Mouse (Mus musculus): ENCODE measurements around the gene Dlk2. TPM values are rescaled to one million over a fixed set of nuclear protein-coding genes. Genes with fewer than 3 reads are reported as not detected.

Gene Dlk2
- polyA plus RNA-seq, 1 experiment from 2014 or later = 14.5 TPM

DNA sequence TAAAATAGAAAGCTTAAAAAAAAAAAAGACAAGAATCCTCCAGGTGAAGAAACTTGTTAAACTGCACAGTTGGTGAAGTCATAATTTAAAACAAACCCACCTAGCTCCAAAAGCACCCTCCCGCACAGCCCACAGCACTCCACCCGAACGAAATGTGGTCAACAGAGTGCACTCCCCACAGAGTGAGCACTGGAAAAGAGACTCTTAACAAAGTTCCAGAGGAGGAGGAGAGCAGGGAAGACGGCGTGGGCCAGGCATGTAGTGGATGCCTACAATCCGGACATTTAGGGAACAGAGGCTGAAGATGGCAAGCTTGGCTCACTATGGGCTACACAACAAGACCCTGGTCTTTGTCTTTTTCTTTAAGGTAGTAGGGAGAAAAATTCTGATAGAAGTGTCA lies 22.2 kb upstream of the Dlk2 start:
- no peak for ATAC-seq (ENCODE audit: insufficient number of reproducible peaks, low FRiP score, low TSS enrichment, low read depth)
- Histone ChIP-seq H3K4me1 (peaks cover 37% of the 10 kb centered on the region), H3K27me3 (no peaks in the 10 kb centered on the region), H3K36me3 (peaks cover 47% of the 10 kb centered on the region), H3K4me2 (no peak overlapping the region), H3K9me3 (no peaks in the 10 kb centered on the region), H3K27ac (no peak overlapping the region), H3K4me3 (no peak overlapping the region), H3K9ac (no peak overlapping the region)
- 68% methylated on average over 6 of the region's 6 CpGs for WGBS

DNA sequence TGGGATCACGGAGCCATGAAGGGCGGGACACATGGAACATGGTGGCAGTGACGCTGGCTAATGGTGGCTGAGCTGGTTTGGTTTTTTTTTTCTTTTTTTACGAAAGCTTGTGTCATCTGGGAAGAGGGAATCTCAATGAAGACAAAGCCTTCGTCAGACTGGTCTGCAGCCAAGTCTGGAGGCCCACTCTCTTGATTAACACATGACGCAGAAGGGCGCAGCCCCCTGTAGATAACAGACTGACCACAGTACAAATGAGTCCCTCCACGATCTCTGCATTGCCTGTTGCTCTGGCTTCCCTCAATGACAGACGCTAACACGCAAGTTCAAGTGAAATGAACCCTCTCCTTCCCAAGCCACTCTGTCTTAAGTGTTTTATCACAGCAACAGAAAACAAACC lies 21.7 kb upstream of the Dlk2 start:
- Histone ChIP-seq H3K4me3 (no peak overlapping the region), H3K9ac (no peak overlapping the region), H3K36me3 (peaks cover 47% of the 10 kb centered on the region), H3K4me1 (peaks cover 34% of the 10 kb centered on the region), H3K4me2 (no peak overlapping the region), H3K27me3 (no peaks in the 10 kb centered on the region), H3K27ac (no peak overlapping the region), H3K9me3 (no peaks in the 10 kb centered on the region)
- 91% methylated on average over 10 of the region's 10 CpGs for WGBS
- ATAC-seq (ENCODE audit: insufficient number of reproducible peaks, low FRiP score, low TSS enrichment, low read depth) = no peak

DNA sequence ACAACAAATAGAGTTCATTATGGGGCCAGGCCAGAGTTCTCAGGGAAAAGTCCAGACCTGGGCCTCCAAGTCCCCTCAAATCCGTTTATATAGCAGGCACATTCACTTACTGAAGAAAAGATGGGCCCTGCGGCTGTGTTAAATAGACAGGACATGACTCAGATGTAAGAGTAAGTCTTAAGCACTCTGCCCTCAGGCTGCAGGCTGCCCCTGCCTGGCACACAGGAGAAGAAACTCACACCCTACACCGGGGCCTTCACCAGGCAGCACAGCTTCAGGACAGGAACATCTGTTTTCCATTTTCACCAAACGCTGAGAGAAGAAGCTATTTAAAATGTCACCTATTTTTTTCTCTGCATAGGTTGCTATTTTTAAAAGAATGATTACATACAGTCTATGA lies 19.6 kb upstream of the Dlk2 start:
- Histone ChIP-seq H3K9ac (no peak overlapping the region), H3K27ac (peak overlapping the region; percentile 67), H3K4me1 (peaks cover 50% of the 10 kb centered on the region), H3K4me3 (no peak overlapping the region), H3K4me2 (no peak overlapping the region), H3K9me3 (no peaks in the 10 kb centered on the region), H3K36me3 (peaks cover 33% of the 10 kb centered on the region), H3K27me3 (no peaks in the 10 kb centered on the region)
- 17% methylated on average over 4 of the region's 4 CpGs for WGBS
- no peak for ATAC-seq (ENCODE audit: insufficient number of reproducible peaks, low FRiP score, low TSS enrichment, low read depth)

DNA sequence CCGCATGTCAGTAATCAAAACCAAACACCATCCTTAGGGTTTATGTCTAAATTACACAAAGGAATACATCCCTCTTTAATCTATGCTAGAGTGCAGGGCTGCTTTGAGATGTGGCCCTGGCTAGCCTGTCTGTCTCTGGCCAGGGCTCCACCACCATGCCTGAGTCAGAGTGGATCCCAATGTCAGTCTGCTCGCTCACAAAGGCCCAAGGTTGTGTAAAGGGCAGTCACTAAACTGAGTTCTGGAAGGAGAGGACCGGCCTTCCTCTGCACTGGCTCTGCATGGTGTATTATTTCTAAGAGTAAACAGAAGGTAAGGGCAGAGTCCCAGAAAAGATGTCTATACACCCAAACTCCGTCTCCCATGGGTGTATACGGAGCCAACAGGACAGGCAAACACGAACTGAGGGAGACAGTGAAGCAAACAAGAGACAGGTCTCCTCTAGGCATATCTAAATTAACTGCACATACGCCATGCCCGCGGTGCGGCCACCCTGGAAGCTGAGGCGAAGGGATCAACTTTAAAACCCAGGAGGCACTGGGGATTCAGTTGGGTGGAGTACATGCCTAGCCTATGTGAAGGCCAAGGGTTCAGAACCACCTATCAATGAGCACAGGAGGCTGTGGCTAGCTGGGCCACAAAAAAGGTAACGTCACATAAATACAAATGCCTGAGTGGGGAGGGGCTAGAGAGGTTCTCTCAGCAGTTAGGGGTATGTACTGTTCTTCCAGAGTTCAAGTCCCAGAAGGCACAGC lies 19.0 kb upstream of the Dlk2 start:
- ATAC-seq (ENCODE audit: insufficient number of reproducible peaks, low FRiP score, low TSS enrichment, low read depth) = no peak
- H3K4me1 ChIP-seq = peaks cover 51% of the 10 kb centered on the region
- no peaks in the 10 kb centered on the region for H3K9me3 ChIP-seq
- no peak overlapping the region for H3K4me2 ChIP-seq
- H3K9ac ChIP-seq = no peak overlapping the region
- no peaks in the 10 kb centered on the region for H3K27me3 ChIP-seq
- peaks cover 30% of the 10 kb centered on the region for H3K36me3 ChIP-seq
- H3K27ac ChIP-seq = peak overlapping the region; percentile 67
- WGBS = 65% methylated on average over 12 of the region's 12 CpGs
- no peak overlapping the region for H3K4me3 ChIP-seq

DNA sequence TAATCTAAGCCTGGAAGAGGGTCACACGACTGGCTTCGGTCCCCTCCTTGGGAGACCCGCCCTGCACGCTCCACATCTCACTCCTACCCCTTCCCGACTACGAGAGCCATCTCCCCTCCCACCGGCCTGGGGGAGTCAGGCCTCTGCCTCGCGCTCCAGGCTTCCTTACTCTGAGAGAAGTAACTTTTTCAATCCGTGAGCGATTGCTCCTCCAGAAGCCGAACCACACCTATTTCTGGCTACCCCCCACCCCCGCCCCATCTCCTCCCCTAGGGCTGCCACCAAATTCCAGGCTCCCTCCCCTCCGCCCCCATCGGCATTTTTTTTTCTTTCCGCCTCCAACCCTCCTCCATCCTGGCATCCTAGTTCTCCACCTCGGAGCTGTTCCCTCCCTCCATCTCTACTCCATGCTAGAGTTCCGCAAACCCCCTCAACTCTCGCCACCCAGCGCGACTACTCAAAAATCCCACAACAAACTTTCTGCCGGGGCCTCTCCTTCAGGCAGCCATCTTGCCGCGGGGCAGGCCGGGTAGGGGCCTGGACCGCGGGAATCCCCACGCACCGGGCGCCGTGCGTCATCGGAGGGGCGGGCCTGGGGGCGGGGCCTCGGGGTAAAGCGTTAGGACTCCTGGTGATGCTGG lies 14.6 kb upstream of the Dlk2 start, which contains the start of gene Tjap1:
Gene Tjap1 (minus strand): TSS at position 544 of the 641 bp plus-strand sequence.
- peak within 1 kb of the TSS; percentile 82 for H3K4me2 ChIP-seq
- peak; percentile 92 for ATAC-seq (ENCODE audit: insufficient number of reproducible peaks, low FRiP score, low TSS enrichment, low read depth)
- H3K9me3 ChIP-seq = no peaks in the 10 kb centered on the region
- peak within 1 kb of the TSS; percentile 59 for H3K4me3 ChIP-seq
- no peaks in the 10 kb centered on the region for H3K27me3 ChIP-seq
- WGBS = under 1% methylated on average over 37 of the region's 37 CpGs
- peak within 1 kb of the TSS; percentile 94 for H3K27ac ChIP-seq
- peaks cover 41% of the 10 kb centered on the region for H3K4me1 ChIP-seq
- peak within 1 kb of the TSS; percentile 71 for H3K9ac ChIP-seq
- H3K36me3 ChIP-seq = peaks cover 19% of the 10 kb centered on the region

DNA sequence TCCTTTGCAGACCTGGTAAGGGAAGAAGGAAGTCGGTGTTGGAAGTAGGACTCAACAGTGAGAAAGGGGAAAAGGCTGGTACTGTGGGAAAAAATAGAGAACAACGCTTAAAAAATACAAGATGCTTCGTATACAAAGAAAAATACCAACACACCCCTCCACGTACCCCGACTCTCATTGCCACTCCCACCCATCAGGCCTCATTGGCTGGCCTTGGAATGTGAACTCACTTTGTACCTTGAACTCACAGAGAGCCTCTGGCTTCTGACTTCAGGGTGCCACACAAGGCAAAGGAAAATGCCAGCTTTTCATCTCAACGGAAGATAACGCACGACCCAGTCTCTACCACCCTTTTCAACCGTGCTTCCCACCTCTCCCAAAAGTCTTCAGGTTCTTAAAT lies 14.1 kb upstream of the Dlk2 start:
- Histone ChIP-seq H3K27ac (peak overlapping the region; percentile 94), H3K9me3 (no peaks in the 10 kb centered on the region), H3K27me3 (no peaks in the 10 kb centered on the region), H3K4me1 (peaks cover 42% of the 10 kb centered on the region), H3K36me3 (peaks cover 18% of the 10 kb centered on the region), H3K9ac (no peak overlapping the region), H3K4me3 (peak overlapping the region; percentile 59), H3K4me2 (peak overlapping the region; percentile 82)
- 20% methylated on average over 9 of the region's 9 CpGs for WGBS
- no peak for ATAC-seq (ENCODE audit: insufficient number of reproducible peaks, low FRiP score, low TSS enrichment, low read depth)

DNA sequence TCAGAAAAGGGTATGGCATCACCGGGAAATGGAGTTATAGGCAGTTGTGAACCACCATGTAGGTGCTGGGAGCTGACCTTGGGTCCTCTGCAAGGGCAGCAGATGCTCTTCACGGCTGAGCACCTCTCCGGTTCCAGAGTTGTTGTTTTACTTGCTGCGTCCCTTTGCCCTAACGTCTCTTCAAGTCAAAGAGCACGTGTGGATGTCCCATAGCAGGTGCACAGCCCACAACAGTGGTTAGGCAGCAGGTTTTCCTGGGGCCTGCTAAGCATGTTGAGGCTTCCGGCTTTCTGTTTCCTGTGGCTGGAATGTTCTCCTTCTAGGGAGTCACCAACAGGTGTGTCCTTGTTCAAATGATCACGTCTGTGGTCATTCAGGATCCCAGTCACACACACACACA lies 13.3 kb upstream of the Dlk2 start:
- H3K4me3 ChIP-seq = no peak overlapping the region
- peaks cover 35% of the 10 kb centered on the region for H3K4me1 ChIP-seq
- H3K9ac ChIP-seq = no peak overlapping the region
- peaks cover 16% of the 10 kb centered on the region for H3K36me3 ChIP-seq
- no peak overlapping the region for H3K4me2 ChIP-seq
- H3K27ac ChIP-seq = no peak overlapping the region
- WGBS = 80% methylated on average over 8 of the region's 8 CpGs
- no peaks in the 10 kb centered on the region for H3K9me3 ChIP-seq
- no peak for ATAC-seq (ENCODE audit: insufficient number of reproducible peaks, low FRiP score, low TSS enrichment, low read depth)
- no peaks in the 10 kb centered on the region for H3K27me3 ChIP-seq

DNA sequence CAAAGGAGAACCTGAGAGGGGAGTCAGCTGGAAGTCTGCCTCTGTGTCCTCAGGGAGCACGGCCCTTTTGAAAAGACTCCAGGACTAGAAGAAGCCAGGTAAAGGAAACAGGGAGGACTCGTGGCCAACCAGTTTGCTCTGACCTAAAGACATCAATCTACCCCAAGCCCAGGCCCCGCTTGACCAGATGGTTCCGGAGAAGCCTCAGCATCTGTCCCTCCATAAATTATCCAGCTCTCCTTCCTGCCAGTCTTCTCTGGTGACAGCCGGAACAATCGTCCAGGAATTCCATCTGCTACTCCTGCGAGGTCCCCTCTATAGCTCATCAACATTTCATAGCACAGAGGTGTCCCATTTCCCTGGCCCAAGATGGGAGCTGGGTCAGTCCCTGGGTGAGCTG lies 12.6 kb upstream of the Dlk2 start:
- Histone ChIP-seq H3K9ac (no peak overlapping the region), H3K4me2 (no peak overlapping the region), H3K9me3 (no peaks in the 10 kb centered on the region), H3K27ac (no peak overlapping the region), H3K36me3 (peaks cover 12% of the 10 kb centered on the region), H3K27me3 (no peaks in the 10 kb centered on the region), H3K4me1 (peaks cover 35% of the 10 kb centered on the region), H3K4me3 (no peak overlapping the region)
- no peak for ATAC-seq (ENCODE audit: insufficient number of reproducible peaks, low FRiP score, low TSS enrichment, low read depth)
- WGBS = 42% methylated on average over 7 of the region's 7 CpGs

DNA sequence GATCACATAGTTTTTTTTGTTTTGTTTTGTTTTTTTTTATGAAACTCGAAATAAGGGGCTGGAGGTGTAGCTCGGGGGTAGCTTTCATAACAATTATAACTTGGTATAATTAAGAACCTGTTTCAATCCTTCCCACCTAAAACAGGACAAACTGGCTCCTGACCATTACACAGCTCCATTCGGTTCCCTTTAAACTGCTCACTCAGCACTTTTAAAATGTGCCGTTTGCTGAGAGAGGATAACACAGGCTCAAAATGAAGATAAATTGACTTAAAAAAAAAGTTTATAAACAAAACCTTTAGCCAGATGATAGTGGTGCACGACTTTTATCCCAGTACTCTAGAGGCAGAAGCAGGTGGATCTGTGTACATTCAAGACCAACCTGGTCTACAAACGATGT lies 11.8 kb upstream of the Dlk2 start:
- ATAC-seq (ENCODE audit: insufficient number of reproducible peaks, low FRiP score, low TSS enrichment, low read depth) = no peak
- H3K27ac ChIP-seq = no peak overlapping the region
- no peak overlapping the region for H3K4me3 ChIP-seq
- no peak overlapping the region for H3K4me2 ChIP-seq
- WGBS = 60% methylated on average over 6 of the region's 6 CpGs
- H3K9ac ChIP-seq = no peak overlapping the region
- peaks cover 33% of the 10 kb centered on the region for H3K4me1 ChIP-seq
- H3K27me3 ChIP-seq = no peaks in the 10 kb centered on the region
- H3K9me3 ChIP-seq = no peaks in the 10 kb centered on the region
- H3K36me3 ChIP-seq = peaks cover 5% of the 10 kb centered on the region; the same call in 1 of the 2 replicates

DNA sequence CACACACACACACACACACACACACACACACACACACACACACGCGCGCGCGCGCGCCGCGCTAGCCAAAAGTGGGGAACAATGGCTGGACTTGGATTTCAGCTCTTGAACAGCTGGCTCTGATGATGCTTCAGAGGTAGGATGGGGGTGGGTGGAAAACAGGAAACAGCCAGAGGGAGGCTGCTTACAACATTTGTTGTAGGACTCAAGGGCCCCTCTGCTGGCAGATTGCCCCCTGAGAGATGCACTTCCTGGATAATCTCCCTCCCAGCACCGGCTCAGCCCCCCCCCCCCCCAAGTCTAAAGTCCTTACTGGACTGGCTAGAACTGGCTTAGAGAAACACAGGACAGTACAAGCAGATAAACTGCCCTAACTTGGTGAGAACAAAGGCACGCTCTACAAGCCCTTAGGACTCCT lies 9.5 kb upstream of the Dlk2 start:
- WGBS = 38% methylated on average over 11 of the region's 11 CpGs
- H3K4me1 ChIP-seq = peaks cover 15% of the 10 kb centered on the region
- no peaks in the 10 kb centered on the region for H3K36me3 ChIP-seq
- H3K9me3 ChIP-seq = no peaks in the 10 kb centered on the region
- ATAC-seq (ENCODE audit: insufficient number of reproducible peaks, low FRiP score, low TSS enrichment, low read depth) = peak; percentile 62
- peaks cover 5% of the 10 kb centered on the region for H3K27me3 ChIP-seq
- H3K27ac ChIP-seq = peak overlapping the region; percentile 39
- no peak overlapping the region for H3K4me2 ChIP-seq
- no peak overlapping the region for H3K9ac ChIP-seq
- H3K4me3 ChIP-seq = no peak overlapping the region

DNA sequence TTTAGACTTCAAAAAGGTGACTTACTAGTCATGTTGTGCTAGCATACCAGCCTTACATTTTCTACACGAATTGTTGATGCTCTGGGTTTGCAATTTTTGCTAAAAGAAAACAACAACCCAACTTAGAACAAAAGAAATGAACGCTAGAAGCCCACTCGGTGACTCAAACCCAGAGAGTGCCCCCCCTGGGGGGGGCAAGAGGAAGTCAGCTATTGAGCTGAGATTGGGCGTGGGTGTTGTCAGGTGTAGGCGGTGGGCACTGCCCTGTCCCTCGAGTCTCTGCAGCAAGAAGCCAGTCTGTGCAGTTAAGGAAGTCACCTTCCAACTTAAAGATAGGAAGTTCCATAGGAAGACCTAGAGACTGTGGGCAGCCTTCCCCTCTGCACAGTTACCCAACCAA lies 620 bp upstream of the Dlk2 start:
- peaks cover 22% of the 10 kb centered on the region for H3K4me1 ChIP-seq
- H3K27me3 ChIP-seq = peaks cover 60% of the 10 kb centered on the region
- H3K9me3 ChIP-seq = no peaks in the 10 kb centered on the region
- no peak overlapping the region for H3K4me2 ChIP-seq
- peak overlapping the region; percentile 64; the same call in 1 of the 2 replicates for H3K4me3 ChIP-seq
- H3K9ac ChIP-seq = no peak overlapping the region
- WGBS = 47% methylated on average over 6 of the region's 6 CpGs
- H3K36me3 ChIP-seq = no peaks in the 10 kb centered on the region
- H3K27ac ChIP-seq = no peak overlapping the region
- ATAC-seq (ENCODE audit: insufficient number of reproducible peaks, low FRiP score, low TSS enrichment, low read depth) = no peak

DNA sequence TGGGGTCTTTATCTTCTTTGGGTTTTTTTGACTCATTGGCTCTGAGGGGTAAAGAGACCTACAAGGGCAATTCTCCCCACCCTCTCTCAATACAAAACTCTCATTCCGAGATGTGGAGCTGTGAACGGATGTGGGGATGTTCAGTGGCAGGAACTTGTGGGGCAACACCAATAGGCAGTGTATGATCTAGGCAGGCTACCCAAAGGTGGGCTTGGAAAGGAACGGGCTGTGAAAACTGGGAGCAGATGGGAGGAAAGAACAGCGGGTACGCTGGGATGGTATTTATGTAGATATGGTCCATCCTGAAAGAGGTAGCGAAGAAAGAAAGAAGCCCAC lies 225 bp upstream of the Dlk2 start:
- 10% methylated on average over 6 of the region's 6 CpGs for whole genome bisulfite sequencing

More for the DNA sequence above, 225 bp upstream of the Dlk2 start:
- Histone ChIP-seq H3K27me3 (peaks cover 60% of the 10 kb centered on the region), H3K4me2 (peak overlapping the region; percentile 99), H3K4me1 (peaks cover 22% of the 10 kb centered on the region), H3K36me3 (no peaks in the 10 kb centered on the region), H3K9ac (peak overlapping the region; percentile 64; the same call in 1 of the 2 replicates), H3K27ac (no peak overlapping the region), H3K4me3 (peak overlapping the region; percentile 64), H3K9me3 (no peaks in the 10 kb centered on the region)
- ATAC-seq (ENCODE audit: insufficient number of reproducible peaks, low FRiP score, low TSS enrichment, low read depth) = no peak
